Mouse (Mus musculus): ENCODE results near the gene Pkn1. TPM values are rescaled to one million over a fixed set of nuclear protein-coding genes. Genes with fewer than 3 reads are reported as not detected.

The Pkn1 gene
- polyA plus RNA-seq, 1 experiment from 2014 or later, result 28.3 TPM

DNA sequence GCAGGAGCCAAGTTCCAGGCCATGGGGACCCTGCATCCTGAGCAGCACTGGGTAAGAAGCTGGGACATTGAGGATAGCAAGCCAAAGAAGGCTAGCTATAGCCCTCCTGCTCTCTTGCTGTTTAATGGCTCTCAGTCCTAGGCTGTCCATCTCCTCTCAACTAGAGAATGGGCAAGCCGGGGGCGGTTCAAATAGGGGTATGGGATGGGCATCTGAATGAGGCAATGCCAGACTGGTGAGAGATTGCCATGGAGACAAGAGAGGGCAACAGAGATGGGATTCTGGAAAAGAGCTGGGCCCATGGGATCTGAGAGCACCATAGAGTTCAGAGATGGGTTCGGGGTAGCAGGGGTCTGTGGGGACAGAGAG, 32.1 kb downstream of the Pkn1 start:
- WGBS, result 89% methylated on average over 3 of the region's 3 CpGs
- Histone ChIP-seq H3K4me3 (ENCODE audit: low read depth, low read length) (no peak overlapping the region), H3K4me2 (ENCODE audit: low read depth, low read length, severe bottlenecking) (no peak overlapping the region), H3K27me3 (ENCODE audit: control insufficient read depth, insufficient read depth, low read length) (peaks cover 2% of the 10 kb centered on the region; the same call in 1 of the 2 replicates), H3K27ac (ENCODE audit: low read depth, low read length) (no peak overlapping the region), H3K36me3 (ENCODE audit: control insufficient read depth, insufficient read depth, low read length) (no peaks in the 10 kb centered on the region; the same call in 1 of the 2 replicates), H3K9me3 (ENCODE audit: control insufficient read depth, low read length) (no peaks in the 10 kb centered on the region), H3K4me1 (replicated peaks; ENCODE audit: control insufficient read depth, insufficient read depth, low read length) (peaks cover 13% of the 10 kb centered on the region), H3K9ac (ENCODE audit: low read length) (no peak overlapping the region)
- ATAC-seq (replicated peaks; ENCODE audit: low FRiP score) (no peak), DNase-seq (ENCODE audit: low spot score) (peak; percentile 54)

GRCm38 (mm10) chr8:83665969-83666865, 32.8 kb downstream of the Pkn1 start, which contains the start of gene Ptger1:
Gene Ptger1, plus strand, starts transcription at chr8:83666678.
- 44% methylated on average over 14 of the region's 14 CpGs for WGBS
- no peak within 1 kb of the TSS for H3K4me2 ChIP-seq (ENCODE audit: low read depth, low read length, severe bottlenecking)
- peaks cover 14% of the 10 kb centered on the region for H3K4me1 ChIP-seq (replicated peaks; ENCODE audit: control insufficient read depth, insufficient read depth, low read length)
- H3K9me3 ChIP-seq (ENCODE audit: control insufficient read depth, low read length), result no peaks in the 10 kb centered on the region
- H3K4me3 ChIP-seq (ENCODE audit: low read depth, low read length), result no peak within 1 kb of the TSS
- no peak within 1 kb of the TSS for H3K9ac ChIP-seq (ENCODE audit: low read length)
- H3K36me3 ChIP-seq (ENCODE audit: control insufficient read depth, insufficient read depth, low read length), result no peaks in the 10 kb centered on the region; the same call in 1 of the 2 replicates
- peak; percentile 61 for DNase-seq (ENCODE audit: low spot score)
- no peak for ATAC-seq (replicated peaks; ENCODE audit: low FRiP score)
- H3K27ac ChIP-seq (ENCODE audit: low read depth, low read length), result no peak within 1 kb of the TSS
- peaks cover 2% of the 10 kb centered on the region; the same call in 1 of the 2 replicates for H3K27me3 ChIP-seq (ENCODE audit: control insufficient read depth, insufficient read depth, low read length)

- no peak overlapping the region for H3K9ac ChIP-seq (ENCODE audit: low read length)
- H3K4me3 ChIP-seq (ENCODE audit: low read depth, low read length), result no peak overlapping the region
- no peak overlapping the region for H3K27ac ChIP-seq (ENCODE audit: low read depth, low read length)
- peaks cover 2% of the 10 kb centered on the region; the same call in 1 of the 2 replicates for H3K27me3 ChIP-seq (ENCODE audit: control insufficient read depth, insufficient read depth, low read length)
- no peaks in the 10 kb centered on the region for H3K9me3 ChIP-seq (ENCODE audit: control insufficient read depth, low read length)
- no peak overlapping the region for H3K4me2 ChIP-seq (ENCODE audit: low read depth, low read length, severe bottlenecking)
- H3K36me3 ChIP-seq (ENCODE audit: control insufficient read depth, insufficient read depth, low read length), result no peaks in the 10 kb centered on the region
- peak; percentile 57 for DNase-seq (ENCODE audit: low spot score)
- peaks cover 21% of the 10 kb centered on the region for H3K4me1 ChIP-seq (replicated peaks; ENCODE audit: control insufficient read depth, insufficient read depth, low read length)
- no peak for ATAC-seq (replicated peaks; ENCODE audit: low FRiP score)
- 41% methylated on average over 2 of the region's 2 CpGs for WGBS
These were observed 33.9 kb downstream of the Pkn1 start for GRCm38 (mm10) chr8:83664931-83665625.

GRCm38 (mm10) chr8:83664096-83664495, 34.9 kb downstream of the Pkn1 start:
- Histone ChIP-seq H3K36me3 (ENCODE audit: control insufficient read depth, insufficient read depth, low read length) (no peaks in the 10 kb centered on the region), H3K4me3 (ENCODE audit: low read depth, low read length) (no peak overlapping the region), H3K4me1 (replicated peaks; ENCODE audit: control insufficient read depth, insufficient read depth, low read length) (peaks cover 24% of the 10 kb centered on the region), H3K9me3 (ENCODE audit: control insufficient read depth, low read length) (no peaks in the 10 kb centered on the region), H3K4me2 (ENCODE audit: low read depth, low read length, severe bottlenecking) (no peak overlapping the region), H3K9ac (ENCODE audit: low read length) (no peak overlapping the region), H3K27me3 (ENCODE audit: control insufficient read depth, insufficient read depth, low read length) (peaks cover 2% of the 10 kb centered on the region; the same call in 1 of the 2 replicates), H3K27ac (ENCODE audit: low read depth, low read length) (no peak overlapping the region)
- no peak for DNase-seq (ENCODE audit: low spot score)
- 94% methylated on average over 13 of the region's 13 CpGs for WGBS
- ATAC-seq (replicated peaks; ENCODE audit: low FRiP score), result no peak

DNA sequence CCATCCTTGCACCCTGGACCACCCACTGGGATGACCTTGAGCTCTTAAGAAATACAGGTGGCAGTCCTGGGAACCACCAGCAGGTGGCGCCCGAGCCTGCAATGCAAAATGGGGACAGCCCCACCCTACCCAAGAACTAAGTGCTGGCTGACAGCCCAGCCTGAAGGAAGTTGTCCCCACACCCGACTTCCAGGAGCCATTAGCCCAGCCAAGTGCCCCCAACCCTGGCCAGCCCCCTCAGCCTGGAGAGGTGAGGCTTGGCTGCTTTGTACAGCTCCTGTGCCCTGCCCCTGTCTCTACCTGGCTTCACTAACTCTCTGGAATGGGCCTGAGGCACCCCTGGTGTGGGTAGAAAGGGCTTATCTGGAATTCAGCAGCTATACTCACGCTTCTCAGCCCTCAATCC, 36.6 kb downstream of the Pkn1 start:
- Histone ChIP-seq H3K4me3 (ENCODE audit: low read depth, low read length) (no peak overlapping the region), H3K9me3 (ENCODE audit: control insufficient read depth, low read length) (no peaks in the 10 kb centered on the region), H3K27me3 (ENCODE audit: control insufficient read depth, insufficient read depth, low read length) (no peaks in the 10 kb centered on the region; the same call in 1 of the 2 replicates), H3K9ac (ENCODE audit: low read length) (no peak overlapping the region), H3K27ac (ENCODE audit: low read depth, low read length) (no peak overlapping the region), H3K4me2 (ENCODE audit: low read depth, low read length, severe bottlenecking) (no peak overlapping the region), H3K4me1 (replicated peaks; ENCODE audit: control insufficient read depth, insufficient read depth, low read length) (peaks cover 15% of the 10 kb centered on the region), H3K36me3 (ENCODE audit: control insufficient read depth, insufficient read depth, low read length) (no peaks in the 10 kb centered on the region)
- WGBS, result 7% methylated on average over 4 of the region's 4 CpGs
- peak; percentile 91 for DNase-seq (ENCODE audit: low spot score)
- peak; percentile 35; the same call in 1 of the 2 replicates for ATAC-seq (replicated peaks; ENCODE audit: low FRiP score)

- Histone ChIP-seq H3K27me3 (ENCODE audit: control insufficient read depth, insufficient read depth, low read length) (no peaks in the 10 kb centered on the region), H3K4me3 (ENCODE audit: low read depth, low read length) (no peak overlapping the region), H3K4me1 (replicated peaks; ENCODE audit: control insufficient read depth, insufficient read depth, low read length) (peaks cover 12% of the 10 kb centered on the region), H3K4me2 (ENCODE audit: low read depth, low read length, severe bottlenecking) (peak overlapping the region; percentile 21), H3K9ac (ENCODE audit: low read length) (peak overlapping the region; percentile 20; the same call in 1 of the 2 replicates), H3K36me3 (ENCODE audit: control insufficient read depth, insufficient read depth, low read length) (no peaks in the 10 kb centered on the region), H3K27ac (ENCODE audit: low read depth, low read length) (no peak overlapping the region), H3K9me3 (ENCODE audit: control insufficient read depth, low read length) (no peaks in the 10 kb centered on the region)
- ATAC-seq (replicated peaks; ENCODE audit: low FRiP score) (peak; percentile 4; the same call in 1 of the 2 replicates), DNase-seq (ENCODE audit: low spot score) (peak; percentile 61)
- 20% methylated on average over 22 of the region's 22 CpGs for WGBS
These were observed 37.8 kb downstream of the Pkn1 start for GRCm38 (mm10) chr8:83660995-83661680.

- Histone ChIP-seq H3K4me2 (ENCODE audit: low read depth, low read length, severe bottlenecking) (no peak overlapping the region), H3K9me3 (ENCODE audit: control insufficient read depth, low read length) (no peaks in the 10 kb centered on the region), H3K36me3 (ENCODE audit: control insufficient read depth, insufficient read depth, low read length) (no peaks in the 10 kb centered on the region), H3K4me1 (replicated peaks; ENCODE audit: control insufficient read depth, insufficient read depth, low read length) (peaks cover 12% of the 10 kb centered on the region), H3K27me3 (ENCODE audit: control insufficient read depth, insufficient read depth, low read length) (no peaks in the 10 kb centered on the region), H3K27ac (ENCODE audit: low read depth, low read length) (no peak overlapping the region), H3K4me3 (ENCODE audit: low read depth, low read length) (no peak overlapping the region), H3K9ac (ENCODE audit: low read length) (0 out of 2 replicates have a peak overlapping the region, but pooled peaks have one; percentile 20)
- DNase-seq (ENCODE audit: low spot score), result no peak
- 8% methylated on average over 8 of the region's 8 CpGs for WGBS
- 0 out of 2 replicates have a peak, but pooled peaks have one; percentile 8 for ATAC-seq (replicated peaks; ENCODE audit: low FRiP score)
These were observed 38.4 kb downstream of the Pkn1 start for GRCm38 (mm10) chr8:83660545-83660944.
